Mouse (Mus musculus): Measurements from ENCODE around the gene Lpgat1. TPM values are rescaled to one million over a fixed set of nuclear protein-coding genes. Genes with fewer than 3 reads are reported as not detected.

Gene Lpgat1
- polyA plus RNA-seq (2014; fragmentation: Nextera tagmentation; extraction: Ambion mirVana): 24.6 and 34.3 TPM in 2 replicates

- Histone ChIP-seq H3K27me3 (replicated peaks; ENCODE audit: control insufficient read depth, insufficient read depth, low read length) (no peaks in the 10 kb centered on the region), H3K27ac (ENCODE audit: low read depth, low read length) (peak within 1 kb of the TSS; percentile 90), H3K9ac (ENCODE audit: low read length) (peak within 1 kb of the TSS; percentile 97), H3K4me3 (ENCODE audit: low read depth, low read length) (peak within 1 kb of the TSS; percentile 94), H3K36me3 (ENCODE audit: control insufficient read depth, insufficient read depth, low read length) (peaks cover 6% of the 10 kb centered on the region; the same call in 1 of the 2 replicates), H3K4me1 (ENCODE audit: control insufficient read depth, insufficient read depth, low read length) (peaks cover 14% of the 10 kb centered on the region), H3K4me2 (ENCODE audit: low read length) (peak within 1 kb of the TSS; percentile 73), H3K9me3 (replicated peaks; ENCODE audit: control insufficient read depth, low read length) (no peaks in the 10 kb centered on the region)
- under 1% methylated on average over 72 of the region's 113 CpGs for WGBS
- ATAC-seq: peak; percentile 79
- DNase-seq (ENCODE audit: low spot score): peak; percentile 64
These were observed at the start of gene Lpgat1 for GRCm38 (mm10) chr1:191717601-191718498. TSS of gene Lpgat1 (plus strand) at chr1:191717834.

- H3K4me3 ChIP-seq (ENCODE audit: low read depth, low read length): no peak overlapping the region
- no peaks in the 10 kb centered on the region for H3K4me1 ChIP-seq (ENCODE audit: control insufficient read depth, insufficient read depth, low read length)
- no peak overlapping the region for H3K9ac ChIP-seq (ENCODE audit: low read length)
- no peaks in the 10 kb centered on the region for H3K27me3 ChIP-seq (replicated peaks; ENCODE audit: control insufficient read depth, insufficient read depth, low read length)
- H3K36me3 ChIP-seq (ENCODE audit: control insufficient read depth, insufficient read depth, low read length): no peaks in the 10 kb centered on the region
- DNase-seq (ENCODE audit: low spot score) (no peak), ATAC-seq (no peak)
- H3K4me2 ChIP-seq (ENCODE audit: low read length): no peak overlapping the region
- no peak overlapping the region for H3K27ac ChIP-seq (ENCODE audit: low read depth, low read length)
- H3K9me3 ChIP-seq (replicated peaks; ENCODE audit: control insufficient read depth, low read length): no peaks in the 10 kb centered on the region
- 90% methylated on average over 9 of the region's 9 CpGs for WGBS
These were observed 49.6 kb upstream of the Lpgat1 start for GRCm38 (mm10) chr1:191668030-191668429.

- DNase-seq (ENCODE audit: low spot score) (no peak), ATAC-seq (no peak)
- H3K4me3 ChIP-seq (ENCODE audit: low read depth, low read length): no peak overlapping the region
- no peak overlapping the region for H3K4me2 ChIP-seq (ENCODE audit: low read length)
- no peak overlapping the region for H3K9ac ChIP-seq (ENCODE audit: low read length)
- H3K4me1 ChIP-seq (ENCODE audit: control insufficient read depth, insufficient read depth, low read length): no peaks in the 10 kb centered on the region
- WGBS: 87% methylated on average over 5 of the region's 5 CpGs
- no peaks in the 10 kb centered on the region for H3K27me3 ChIP-seq (replicated peaks; ENCODE audit: control insufficient read depth, insufficient read depth, low read length)
- H3K9me3 ChIP-seq (replicated peaks; ENCODE audit: control insufficient read depth, low read length): no peaks in the 10 kb centered on the region
- no peaks in the 10 kb centered on the region for H3K36me3 ChIP-seq (ENCODE audit: control insufficient read depth, insufficient read depth, low read length)
- no peak overlapping the region for H3K27ac ChIP-seq (ENCODE audit: low read depth, low read length)
These were observed 43.6 kb upstream of the Lpgat1 start for GRCm38 (mm10) chr1:191674071-191674470.

GRCm38 (mm10) chr1:191681633-191682032 is 36.0 kb upstream of the Lpgat1 start:
- DNase-seq (ENCODE audit: low spot score) (no peak), ATAC-seq (no peak)
- Histone ChIP-seq H3K36me3 (ENCODE audit: control insufficient read depth, insufficient read depth, low read length) (no peaks in the 10 kb centered on the region), H3K4me1 (ENCODE audit: control insufficient read depth, insufficient read depth, low read length) (no peaks in the 10 kb centered on the region), H3K9me3 (replicated peaks; ENCODE audit: control insufficient read depth, low read length) (0 out of 2 replicates have a peak, but pooled peaks cover 9% of the 10 kb centered on the region), H3K27ac (ENCODE audit: low read depth, low read length) (no peak overlapping the region), H3K4me2 (ENCODE audit: low read length) (no peak overlapping the region), H3K27me3 (replicated peaks; ENCODE audit: control insufficient read depth, insufficient read depth, low read length) (no peaks in the 10 kb centered on the region), H3K4me3 (ENCODE audit: low read depth, low read length) (no peak overlapping the region), H3K9ac (ENCODE audit: low read length) (no peak overlapping the region)
- 80% methylated on average over 2 of the region's 2 CpGs for WGBS

GRCm38 (mm10) chr1:191687531-191687930 is 30.1 kb upstream of the Lpgat1 start:
- ATAC-seq (no peak), DNase-seq (ENCODE audit: low spot score) (no peak)
- Histone ChIP-seq H3K27me3 (replicated peaks; ENCODE audit: control insufficient read depth, insufficient read depth, low read length) (no peaks in the 10 kb centered on the region), H3K9me3 (replicated peaks; ENCODE audit: control insufficient read depth, low read length) (0 out of 2 replicates have a peak, but pooled peaks cover 9% of the 10 kb centered on the region), H3K4me3 (ENCODE audit: low read depth, low read length) (no peak overlapping the region), H3K4me1 (ENCODE audit: control insufficient read depth, insufficient read depth, low read length) (no peaks in the 10 kb centered on the region), H3K27ac (ENCODE audit: low read depth, low read length) (no peak overlapping the region), H3K4me2 (ENCODE audit: low read length) (no peak overlapping the region), H3K9ac (ENCODE audit: low read length) (no peak overlapping the region), H3K36me3 (ENCODE audit: control insufficient read depth, insufficient read depth, low read length) (no peaks in the 10 kb centered on the region)
- WGBS: 93% methylated on average over 7 of the region's 7 CpGs

GRCm38 (mm10) chr1:191693231-191693630 is 24.4 kb upstream of the Lpgat1 start:
- Histone ChIP-seq H3K9me3 (replicated peaks; ENCODE audit: control insufficient read depth, low read length) (no peaks in the 10 kb centered on the region), H3K4me3 (ENCODE audit: low read depth, low read length) (no peak overlapping the region), H3K4me1 (ENCODE audit: control insufficient read depth, insufficient read depth, low read length) (no peaks in the 10 kb centered on the region), H3K27me3 (replicated peaks; ENCODE audit: control insufficient read depth, insufficient read depth, low read length) (no peaks in the 10 kb centered on the region), H3K36me3 (ENCODE audit: control insufficient read depth, insufficient read depth, low read length) (no peaks in the 10 kb centered on the region), H3K27ac (ENCODE audit: low read depth, low read length) (no peak overlapping the region), H3K4me2 (ENCODE audit: low read length) (no peak overlapping the region), H3K9ac (ENCODE audit: low read length) (no peak overlapping the region)
- no peak for DNase-seq (ENCODE audit: low spot score)
- WGBS: 68% methylated on average over 4 of the region's 4 CpGs
- no peak for ATAC-seq

- no peaks in the 10 kb centered on the region for H3K27me3 ChIP-seq (replicated peaks; ENCODE audit: control insufficient read depth, insufficient read depth, low read length)
- WGBS: 41% methylated on average over 1 of the region's 1 CpGs
- H3K9me3 ChIP-seq (replicated peaks; ENCODE audit: control insufficient read depth, low read length): no peaks in the 10 kb centered on the region
- H3K9ac ChIP-seq (ENCODE audit: low read length): no peak overlapping the region
- H3K27ac ChIP-seq (ENCODE audit: low read depth, low read length): no peak overlapping the region
- H3K4me1 ChIP-seq (ENCODE audit: control insufficient read depth, insufficient read depth, low read length): no peaks in the 10 kb centered on the region
- H3K4me2 ChIP-seq (ENCODE audit: low read length): no peak overlapping the region
- no peak for DNase-seq (ENCODE audit: low spot score)
- no peak for ATAC-seq
- H3K36me3 ChIP-seq (ENCODE audit: control insufficient read depth, insufficient read depth, low read length): no peaks in the 10 kb centered on the region
- H3K4me3 ChIP-seq (ENCODE audit: low read depth, low read length): no peak overlapping the region
These were observed 19.3 kb upstream of the Lpgat1 start for GRCm38 (mm10) chr1:191698253-191698795.

GRCm38 (mm10) chr1:191704535-191704934 is 13.1 kb upstream of the Lpgat1 start:
- WGBS: 76% methylated on average over 4 of the region's 4 CpGs
- H3K9me3 ChIP-seq (replicated peaks; ENCODE audit: control insufficient read depth, low read length): no peaks in the 10 kb centered on the region
- H3K27ac ChIP-seq (ENCODE audit: low read depth, low read length): no peak overlapping the region
- H3K27me3 ChIP-seq (replicated peaks; ENCODE audit: control insufficient read depth, insufficient read depth, low read length): no peaks in the 10 kb centered on the region
- no peak overlapping the region for H3K4me3 ChIP-seq (ENCODE audit: low read depth, low read length)
- no peak for DNase-seq (ENCODE audit: low spot score)
- H3K36me3 ChIP-seq (ENCODE audit: control insufficient read depth, insufficient read depth, low read length): no peaks in the 10 kb centered on the region
- no peak overlapping the region for H3K9ac ChIP-seq (ENCODE audit: low read length)
- no peaks in the 10 kb centered on the region for H3K4me1 ChIP-seq (ENCODE audit: control insufficient read depth, insufficient read depth, low read length)
- no peak overlapping the region for H3K4me2 ChIP-seq (ENCODE audit: low read length)
- ATAC-seq: no peak

- no peak overlapping the region for H3K4me3 ChIP-seq (ENCODE audit: low read depth, low read length)
- ATAC-seq: no peak
- H3K4me1 ChIP-seq (ENCODE audit: control insufficient read depth, insufficient read depth, low read length): no peaks in the 10 kb centered on the region
- no peak for DNase-seq (ENCODE audit: low spot score)
- H3K36me3 ChIP-seq (ENCODE audit: control insufficient read depth, insufficient read depth, low read length): no peaks in the 10 kb centered on the region
- H3K4me2 ChIP-seq (ENCODE audit: low read length): no peak overlapping the region
- no peaks in the 10 kb centered on the region for H3K27me3 ChIP-seq (replicated peaks; ENCODE audit: control insufficient read depth, insufficient read depth, low read length)
- H3K9ac ChIP-seq (ENCODE audit: low read length): no peak overlapping the region
- H3K9me3 ChIP-seq (replicated peaks; ENCODE audit: control insufficient read depth, low read length): no peaks in the 10 kb centered on the region
- 71% methylated on average over 3 of the region's 3 CpGs for WGBS
- H3K27ac ChIP-seq (ENCODE audit: low read depth, low read length): no peak overlapping the region
These were observed 11.0 kb upstream of the Lpgat1 start for GRCm38 (mm10) chr1:191706541-191707078.

Data from forebrain, embryonic 14.5 days (tissue).